Mouse (Mus musculus) kidney, adult 2 months (tissue): Measurements from ENCODE around the gene Hk2. TPM values are rescaled to one million over a fixed set of nuclear protein-coding genes. Genes with fewer than 3 reads are reported as not detected.

Source experiments
- DNase-seq: peaks from one replicate; pipeline ENCODE4 v3.0.0; 2021
- H3K27ac ChIP-seq: fragments of 200-500 bp; 2 replicates; pipeline ENCODE4 v1.5.1; 2012; ENCODE audit warnings: low read depth, low read length, control low read depth, inconsistent platforms; ENCODE audit not compliant: insufficient read depth
- H3K27me3 ChIP-seq: fragments of 200-500 bp; replicated peaks from 2 replicates; pipeline ENCODE4 v1.6.1; 2012; ENCODE audit warnings: mild to moderate bottlenecking, moderate library complexity, low read length, inconsistent platforms; ENCODE audit not compliant: control insufficient read depth, insufficient read depth
- H3K36me3 ChIP-seq: fragments of 200-500 bp; 2 replicates; pipeline ENCODE4 v1.6.1; 2012; ENCODE audit warnings: mild to moderate bottlenecking, moderate library complexity, low read length, inconsistent platforms; ENCODE audit not compliant: control insufficient read depth, insufficient read depth
- H3K4me1 ChIP-seq: fragments of 200-500 bp; 2 replicates; pipeline ENCODE4 v1.6.1; 2011; ENCODE audit warnings: low read length; ENCODE audit not compliant: control insufficient read depth, insufficient read depth
- H3K4me3 ChIP-seq: fragments of 200-500 bp; 2 replicates; pipeline ENCODE4 v1.5.1; 2011; ENCODE audit warnings: mild to moderate bottlenecking, low read depth, low read length, control low read depth; ENCODE audit not compliant: insufficient read depth
- CTCF ChIP-seq: fragments of 200-500 bp; conservative IDR thresholded peaks from 2 replicates; pipeline ENCODE4 v1.5.1; 2011; ENCODE audit warnings: low read depth, mild to moderate bottlenecking, control low read depth, low read length, moderate library complexity, mixed read lengths; ENCODE audit not compliant: insufficient read depth, insufficient read length
- POLR2A ChIP-seq: fragments of 200-500 bp; IDR thresholded peaks from one replicate; pipeline ENCODE4 v1.6.1; 2011; ENCODE audit warnings: low read depth, low read length, control low read depth
- WGBS: fragments of 180-500 bp; shearing (Covaris S2); methylation state at CpG from one replicate; pipeline ENCODE4 v1.1.7; 2018; 5-methylcytosine and 5-hydroxymethylcytosine counted together
- polyA plus RNA-seq: library from polyadenylated mRNA; depleted of rRNA; stranded (reverse); fragments of >200 nt; gene quantifications from 2 replicates; pipeline ENCODE4 v1.2.3, GENCODE M21; 2012

Hk2 gene
- polyA plus RNA-seq, 1 experiment: 6.1 TPM

DNA sequence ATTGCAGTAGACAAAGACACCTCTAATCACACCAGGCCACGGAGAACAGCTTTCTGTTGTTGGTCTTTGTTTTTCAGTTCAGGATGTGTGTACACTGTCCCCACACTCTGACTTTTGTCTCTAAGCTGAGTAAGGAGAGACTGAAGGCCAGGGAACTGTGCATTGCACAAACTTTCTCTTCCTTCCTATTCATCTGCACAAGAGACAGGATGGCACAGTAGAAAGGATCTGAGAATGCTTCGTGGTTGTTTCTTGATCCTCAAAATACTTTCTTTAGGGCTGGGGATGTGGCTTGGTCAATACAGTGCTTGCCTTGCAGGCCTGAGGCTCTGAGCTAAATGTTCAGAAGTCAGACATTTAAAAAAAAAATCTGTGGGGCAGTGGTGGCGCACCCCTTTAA, 30.7 kb upstream of the Hk2 start:
- Histone ChIP-seq H3K4me3 (no peak overlapping the region), H3K27ac (no peak overlapping the region), H3K36me3 (no peaks in the 10 kb centered on the region), H3K27me3 (no peaks in the 10 kb centered on the region), H3K4me1 (no peaks in the 10 kb centered on the region)
- 84% methylated on average over 3 of the region's 3 CpGs for WGBS
- no peak for DNase-seq
- TF ChIP-seq CTCF (no peak), POLR2A (no peak)

DNA sequence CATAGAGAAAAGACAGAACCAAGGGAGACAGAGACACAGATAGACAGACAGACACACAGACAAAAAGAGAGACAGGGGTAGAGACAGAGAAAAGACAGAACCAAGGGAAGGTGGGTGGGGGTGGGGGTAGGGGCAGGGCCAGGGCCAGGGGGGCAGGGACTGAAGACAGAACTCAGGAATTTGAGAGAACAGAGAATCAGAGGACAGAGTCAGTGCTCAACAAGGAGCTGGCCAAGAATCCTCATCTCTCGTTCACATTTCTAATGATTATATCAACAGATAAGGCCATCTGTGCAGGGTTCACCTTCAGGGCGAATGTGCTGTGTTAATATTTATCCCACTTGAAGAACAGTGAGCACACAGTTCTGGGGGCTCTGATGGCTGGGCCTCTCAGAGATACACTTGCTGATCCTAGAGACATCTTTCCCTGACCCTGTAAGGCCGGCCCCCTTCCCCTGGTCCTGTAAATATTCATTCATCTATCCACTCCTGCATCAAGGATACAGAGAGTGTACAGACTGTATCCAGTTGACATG, 24.0 kb upstream of the Hk2 start:
- Histone ChIP-seq H3K27ac (no peak overlapping the region), H3K4me1 (no peaks in the 10 kb centered on the region), H3K4me3 (no peak overlapping the region), H3K27me3 (no peaks in the 10 kb centered on the region), H3K36me3 (no peaks in the 10 kb centered on the region)
- TF ChIP-seq POLR2A: no peak
- no peak for TF ChIP-seq CTCF
- no peak for DNase-seq
- 49% methylated on average over 3 of the region's 3 CpGs for WGBS

DNA sequence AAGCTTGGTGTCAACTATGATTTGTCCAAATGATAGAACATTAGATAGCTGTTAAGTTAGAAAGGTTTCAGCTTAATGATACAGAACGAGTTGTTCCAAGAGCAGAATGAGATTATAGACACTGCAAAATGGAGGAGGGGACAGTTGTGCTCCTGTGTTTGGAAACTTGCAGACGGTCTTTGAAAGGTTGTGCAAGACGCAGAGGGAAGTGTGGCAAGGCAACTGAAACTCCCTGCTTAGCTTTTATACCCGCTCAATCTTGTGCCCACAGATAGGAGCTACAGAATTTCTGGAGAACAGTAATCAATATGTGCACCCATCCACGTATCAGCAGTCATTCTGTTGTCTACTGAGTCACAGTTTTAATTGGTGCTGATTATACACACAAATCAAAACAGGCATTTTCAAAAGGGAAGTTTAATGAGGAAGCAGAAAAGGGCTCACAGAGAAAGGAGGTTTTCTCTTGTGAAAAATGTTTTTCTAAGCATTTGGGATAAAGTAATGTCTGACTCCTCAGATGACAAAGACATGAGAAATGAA, 23.1 kb upstream of the Hk2 start:
- Histone ChIP-seq H3K27me3 (no peaks in the 10 kb centered on the region), H3K4me3 (no peak overlapping the region), H3K4me1 (no peaks in the 10 kb centered on the region), H3K36me3 (no peaks in the 10 kb centered on the region), H3K27ac (no peak overlapping the region)
- TF ChIP-seq CTCF: no peak
- no peak for TF ChIP-seq POLR2A
- WGBS: 73% methylated on average over 5 of the region's 5 CpGs
- DNase-seq: no peak

DNA sequence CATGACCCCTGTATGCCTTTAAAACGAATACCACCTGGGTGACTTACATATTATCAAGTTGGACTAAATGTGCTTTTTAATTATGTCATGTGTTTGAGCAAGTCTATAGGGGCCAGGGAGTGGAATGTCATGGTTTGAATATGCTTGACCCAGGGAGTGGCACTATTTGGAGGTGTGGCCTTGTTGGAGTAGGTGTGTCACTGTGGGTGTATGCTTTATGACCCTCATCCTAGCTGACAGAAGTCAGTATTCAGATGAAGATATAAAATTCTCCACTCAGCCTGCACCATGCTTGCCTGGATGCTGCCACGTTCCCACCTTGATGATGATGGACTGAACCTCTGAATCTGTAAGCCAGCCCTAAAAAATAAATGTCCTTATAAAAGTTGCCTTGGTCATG, 16.6 kb upstream of the Hk2 start:
- H3K4me3 ChIP-seq: no peak overlapping the region
- H3K27me3 ChIP-seq: no peaks in the 10 kb centered on the region
- H3K4me1 ChIP-seq: no peaks in the 10 kb centered on the region
- no peak overlapping the region for H3K27ac ChIP-seq
- H3K36me3 ChIP-seq: no peaks in the 10 kb centered on the region
- 88% methylated on average over 2 of the region's 2 CpGs for WGBS
- DNase-seq: no peak
- TF ChIP-seq POLR2A: no peak

DNA sequence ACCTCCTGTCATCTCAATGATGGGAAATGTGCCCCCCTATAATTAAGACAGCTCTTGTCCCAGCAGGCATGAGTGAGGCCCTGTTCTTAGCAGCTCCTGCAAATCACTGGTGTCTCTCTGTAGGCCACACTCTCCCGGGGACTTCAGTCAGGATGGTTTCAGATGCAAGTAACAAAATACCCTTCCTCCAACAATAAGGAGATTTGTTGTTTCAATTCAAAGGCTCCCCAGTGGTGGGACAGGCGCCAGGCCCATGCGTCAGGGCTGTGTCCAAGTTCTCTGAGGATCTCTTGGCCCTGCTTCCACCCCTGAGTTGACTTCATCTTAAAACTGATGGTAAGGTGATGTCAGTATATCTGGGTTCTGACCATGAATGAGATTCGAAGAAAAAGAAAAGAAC, 9.7 kb upstream of the Hk2 start:
- no peak overlapping the region for H3K4me3 ChIP-seq
- no peaks in the 10 kb centered on the region for H3K27me3 ChIP-seq
- H3K36me3 ChIP-seq: no peaks in the 10 kb centered on the region
- no peak overlapping the region for H3K27ac ChIP-seq
- no peaks in the 10 kb centered on the region for H3K4me1 ChIP-seq
- WGBS: 84% methylated on average over 4 of the region's 4 CpGs
- no peak for DNase-seq
- TF ChIP-seq CTCF: no peak
- no peak for TF ChIP-seq POLR2A

DNA sequence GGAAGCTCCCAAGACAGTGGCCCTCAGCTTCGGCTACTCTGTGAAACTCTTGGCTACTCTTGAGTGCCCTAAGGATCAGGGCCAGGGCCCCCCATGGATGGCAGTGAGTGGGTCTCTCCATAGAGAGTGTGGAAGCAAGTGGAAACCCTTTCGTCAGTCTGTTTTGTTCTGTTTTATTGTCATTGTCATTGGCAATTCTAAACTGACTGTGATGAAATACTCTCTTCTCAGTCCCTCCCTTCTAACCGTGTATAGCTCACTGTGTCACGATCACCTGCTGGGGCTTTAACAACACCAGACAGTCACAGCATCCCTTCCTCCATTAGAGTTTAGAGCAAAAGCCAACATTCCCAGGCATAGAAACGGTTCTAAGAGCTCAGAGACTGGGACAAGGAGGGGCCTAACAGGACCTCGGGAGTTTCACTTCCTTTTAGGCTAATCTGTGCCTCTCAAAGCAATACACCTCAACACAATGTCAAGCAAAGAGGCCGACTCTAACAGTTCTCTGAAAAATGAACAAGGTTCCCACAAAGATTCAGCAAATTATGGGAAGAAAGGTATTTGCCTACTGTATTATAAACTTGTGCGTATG, 6.6 kb upstream of the Hk2 start:
- no peak for TF ChIP-seq POLR2A
- TF ChIP-seq CTCF: no peak

DNA sequence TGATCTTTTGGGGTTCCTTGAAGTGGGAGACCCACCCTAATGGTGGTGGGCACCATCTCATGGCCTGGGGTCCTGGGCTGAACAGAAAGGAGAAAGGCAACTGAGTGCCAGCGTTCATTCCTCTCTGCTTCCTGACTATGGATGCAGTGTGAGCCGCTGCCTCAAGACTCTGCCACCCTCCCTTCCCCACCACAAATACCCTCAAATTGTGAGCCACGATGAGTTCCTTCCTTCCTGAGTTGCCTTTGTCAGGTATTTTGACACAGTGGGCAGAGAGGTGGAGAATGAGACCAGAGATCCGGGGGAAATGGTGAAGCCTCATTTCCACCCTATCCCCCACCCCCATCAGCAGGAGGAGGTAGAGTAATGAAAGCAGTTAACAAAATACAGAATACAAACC, 6.1 kb upstream of the Hk2 start:
- Histone ChIP-seq H3K36me3 (no peaks in the 10 kb centered on the region), H3K4me1 (no peaks in the 10 kb centered on the region), H3K27ac (no peak overlapping the region), H3K27me3 (no peaks in the 10 kb centered on the region), H3K4me3 (no peak overlapping the region)
- no peak for DNase-seq
- no peak for TF ChIP-seq CTCF
- TF ChIP-seq POLR2A: no peak
- 52% methylated on average over 4 of the region's 4 CpGs for WGBS

More for the DNA sequence above, 6.6 kb upstream of the Hk2 start:
- Histone ChIP-seq H3K4me1 (no peaks in the 10 kb centered on the region), H3K4me3 (no peak overlapping the region), H3K36me3 (no peaks in the 10 kb centered on the region), H3K27me3 (no peaks in the 10 kb centered on the region), H3K27ac (no peak overlapping the region)
- 65% methylated on average over 8 of the region's 8 CpGs for WGBS
- no peak for DNase-seq
